Mouse (Mus musculus) liver, postnatal 0 days (tissue): Measurements from ENCODE around the gene Magi2. TPM values are rescaled to one million over a fixed set of nuclear protein-coding genes. Genes with fewer than 3 reads are reported as not detected.
A peak's percentile ranks its signal among the peaks of the same experiment; 100 is the strongest.

Source experiments
- ATAC-seq: fragments of 200-750 bp; cut with Nextera tagmentation; 2 replicates; pipeline ENCODE4 v1.8.0; 2017; ENCODE audit warnings: mild to moderate bottlenecking, moderate library complexity
- DNase-seq: peaks from one replicate; pipeline ENCODE4 v3.0.0-alpha.2; 2016
- H3K27ac ChIP-seq: fragments of 300-500 bp; sonication (generic); 2 replicates; pipeline ENCODE4 v1.5.1; 2014; ENCODE audit warnings: antibody characterized with exemption, moderate library complexity, mild to moderate bottlenecking, low read depth
- H3K27me3 ChIP-seq: fragments of 300-500 bp; sonication (generic); 2 replicates; pipeline ENCODE4 v1.6.1; 2014; ENCODE audit warnings: low read length, control low read depth, mixed read lengths; ENCODE audit not compliant: insufficient read depth
- H3K36me3 ChIP-seq: fragments of 300-500 bp; sonication (generic); replicated peaks from 2 replicates; pipeline ENCODE4 v1.6.1; 2014; ENCODE audit warnings: mild to moderate bottlenecking, control low read depth, low read length, moderate library complexity, mixed read lengths; ENCODE audit not compliant: insufficient read depth
- H3K4me1 ChIP-seq: fragments of 300-500 bp; sonication (generic); 2 replicates; pipeline ENCODE4 v1.6.1; 2014; ENCODE audit warnings: antibody characterized with exemption, mild to moderate bottlenecking, control low read depth; ENCODE audit not compliant: insufficient read depth
- H3K4me2 ChIP-seq: fragments of 300-500 bp; sonication (generic); 2 replicates; pipeline ENCODE4 v1.6.1; 2014; ENCODE audit warnings: low read depth, mild to moderate bottlenecking, low read length, moderate library complexity, mixed read lengths
- H3K4me3 ChIP-seq: fragments of 300-500 bp; sonication (generic); 2 replicates; pipeline ENCODE4 v1.5.1; 2014; ENCODE audit warnings: low read depth, low read length
- H3K9ac ChIP-seq: fragments of 300-500 bp; sonication (generic); replicated peaks from 2 replicates; pipeline ENCODE4 v1.6.1; 2014; ENCODE audit warnings: mild to moderate bottlenecking, moderate library complexity
- H3K9me3 ChIP-seq: fragments of 300-500 bp; sonication (generic); 2 replicates; pipeline ENCODE4 v1.6.1; 2016; ENCODE audit warnings: mild to moderate bottlenecking, control low read depth, low read length, mixed read lengths
- CTCF ChIP-seq: sonication (generic); IDR thresholded peaks from 2 replicates; pipeline ENCODE4 v1.5.1; 2016; ENCODE audit warnings: antibody characterized with exemption, low read depth
- EP300 ChIP-seq: IDR thresholded peaks from 2 replicates; pipeline ENCODE4 v1.6.1; 2016; ENCODE audit warnings: antibody characterized with exemption, low read depth, mild to moderate bottlenecking
- WGBS: fragments of 180-500 bp; shearing (Covaris S2); extraction: QIAGEN DNeasy Blood & Tissue Kit; methylation state at CpG from one replicate; pipeline ENCODE4 v1.1.7; 2014; ENCODE audit not compliant: insufficient replicate concordance; 5-methylcytosine and 5-hydroxymethylcytosine counted together
- polyA plus RNA-seq: library from polyadenylated mRNA; unstranded; fragments of >200 nt; fragmentation: Nextera tagmentation; extraction: Ambion mirVana; gene quantifications from 2 replicates; pipeline ENCODE4 v1.2.1, GENCODE M21; 2015

The Magi2 gene
- polyA plus RNA-seq, 1 experiment from 2014 or later: 0.08 TPM

- 2% methylated on average over 14 of the region's 14 CpGs for WGBS
Observed at GRCm38 (mm10) chr5:19227791-19228331, 1.0 kb downstream of the Magi2 start.

GRCm38 (mm10) chr5:19241797-19242196 lies 15.0 kb downstream of the Magi2 start:
- Histone ChIP-seq H3K4me2 (no peak overlapping the region), H3K9ac (no peak overlapping the region), H3K9me3 (no peaks in the 10 kb centered on the region), H3K4me1 (no peaks in the 10 kb centered on the region), H3K4me3 (no peak overlapping the region), H3K27ac (no peak overlapping the region), H3K36me3 (no peaks in the 10 kb centered on the region), H3K27me3 (no peaks in the 10 kb centered on the region)
- TF ChIP-seq EP300 (no peak), CTCF (no peak)
- ATAC-seq (no peak), DNase-seq (no peak)

More at GRCm38 (mm10) chr5:19227791-19228331, 1.0 kb downstream of the Magi2 start:
- no peak overlapping the region for H3K9ac ChIP-seq
- H3K4me1 ChIP-seq: no peaks in the 10 kb centered on the region
- ATAC-seq (no peak), DNase-seq (no peak)
- TF ChIP-seq CTCF: no peak
- no peak for TF ChIP-seq EP300
- no peaks in the 10 kb centered on the region for H3K9me3 ChIP-seq
- peak overlapping the region; percentile 64 for H3K4me2 ChIP-seq
- no peaks in the 10 kb centered on the region for H3K36me3 ChIP-seq
- peaks cover 28% of the 10 kb centered on the region for H3K27me3 ChIP-seq
- H3K27ac ChIP-seq: no peak overlapping the region
- peak overlapping the region; percentile 46; the same call in 1 of the 2 replicates for H3K4me3 ChIP-seq

- H3K4me3 ChIP-seq: no peak overlapping the region
Observed at GRCm38 (mm10) chr5:19246426-19246825, 19.6 kb downstream of the Magi2 start.

GRCm38 (mm10) chr5:19247266-19247665 lies 20.4 kb downstream of the Magi2 start:
- no peaks in the 10 kb centered on the region for H3K36me3 ChIP-seq
- no peaks in the 10 kb centered on the region for H3K27me3 ChIP-seq
- ATAC-seq (no peak), DNase-seq (no peak)
- no peaks in the 10 kb centered on the region for H3K9me3 ChIP-seq
- H3K9ac ChIP-seq: no peak overlapping the region
- WGBS: 66% methylated on average over 3 of the region's 3 CpGs
- TF ChIP-seq CTCF (no peak), EP300 (no peak)
- no peak overlapping the region for H3K4me3 ChIP-seq
- H3K4me2 ChIP-seq: no peak overlapping the region
- H3K4me1 ChIP-seq: no peaks in the 10 kb centered on the region
- H3K27ac ChIP-seq: no peak overlapping the region

More at GRCm38 (mm10) chr5:19246426-19246825, 19.6 kb downstream of the Magi2 start:
- ATAC-seq (no peak), DNase-seq (no peak)
- Histone ChIP-seq H3K9me3 (no peaks in the 10 kb centered on the region), H3K27me3 (no peaks in the 10 kb centered on the region), H3K9ac (no peak overlapping the region), H3K27ac (no peak overlapping the region), H3K4me2 (no peak overlapping the region), H3K36me3 (no peaks in the 10 kb centered on the region), H3K4me1 (no peaks in the 10 kb centered on the region)
- WGBS: 39% methylated on average over 2 of the region's 2 CpGs
- TF ChIP-seq CTCF (no peak), EP300 (no peak)

GRCm38 (mm10) chr5:19262816-19263215 lies 36.0 kb downstream of the Magi2 start:
- WGBS: 53% methylated on average over 5 of the region's 5 CpGs
- no peak for ATAC-seq

GRCm38 (mm10) chr5:19264627-19265026 lies 37.8 kb downstream of the Magi2 start:
- DNase-seq (no peak), ATAC-seq (no peak)
- no peak overlapping the region for H3K9ac ChIP-seq
- WGBS: 62% methylated on average over 2 of the region's 2 CpGs
- H3K4me3 ChIP-seq: no peak overlapping the region
- H3K4me1 ChIP-seq: no peaks in the 10 kb centered on the region
- no peaks in the 10 kb centered on the region for H3K9me3 ChIP-seq
- no peaks in the 10 kb centered on the region for H3K36me3 ChIP-seq
- TF ChIP-seq EP300 (no peak), CTCF (no peak; the same call in 1 of the 2 replicates)
- H3K27ac ChIP-seq: no peak overlapping the region
- H3K27me3 ChIP-seq: no peaks in the 10 kb centered on the region
- no peak overlapping the region for H3K4me2 ChIP-seq

More at GRCm38 (mm10) chr5:19262816-19263215, 36.0 kb downstream of the Magi2 start:
- Histone ChIP-seq H3K27ac (no peak overlapping the region), H3K9ac (no peak overlapping the region), H3K36me3 (no peaks in the 10 kb centered on the region), H3K9me3 (no peaks in the 10 kb centered on the region), H3K4me3 (no peak overlapping the region), H3K4me1 (no peaks in the 10 kb centered on the region), H3K27me3 (no peaks in the 10 kb centered on the region), H3K4me2 (no peak overlapping the region)
- TF ChIP-seq EP300 (no peak), CTCF (no peak)
- no peak for DNase-seq
